Mouse (Mus musculus) kidney, adult 2 months (tissue): Measurements from ENCODE around the gene Insl5.

ENCODE experiments used
- CTCF ChIP-seq: fragments of 200-500 bp; conservative IDR thresholded peaks from 2 replicates; pipeline ENCODE4 v1.5.1; 2011; ENCODE audit warnings: low read depth, mild to moderate bottlenecking, control low read depth, low read length, moderate library complexity, mixed read lengths; ENCODE audit not compliant: insufficient read depth, insufficient read length
- POLR2A ChIP-seq: fragments of 200-500 bp; IDR thresholded peaks from one replicate; pipeline ENCODE4 v1.6.1; 2011; ENCODE audit warnings: low read depth, low read length, control low read depth

GRCm38 (mm10) chr4:103026621-103027020 lies at the start of gene Insl5:
- TF ChIP-seq CTCF (no peak), POLR2A (no peak)
